Mouse (Mus musculus) stomach, embryonic 15.5 days (tissue): ENCODE measurements around the gene Zfand3. TPM values are rescaled to one million over a fixed set of nuclear protein-coding genes. Genes with fewer than 3 reads are reported as not detected.

Experiments used
- ATAC-seq: fragments of 200-750 bp; cut with Nextera tagmentation; 2 replicates; pipeline ENCODE4 v1.8.0; 2017; ENCODE audit warnings: low read depth, moderate number of reproducible peaks, moderate TSS enrichment; ENCODE audit not compliant: insufficient read depth, low FRiP score
- H3K27ac ChIP-seq: fragments of 300-500 bp; sonication (generic); 2 replicates; pipeline ENCODE4 v1.5.1; 2015; ENCODE audit warnings: mild to moderate bottlenecking, inconsistent platforms
- H3K27me3 ChIP-seq: fragments of 300-500 bp; sonication (generic); replicated peaks from 2 replicates; pipeline ENCODE4 v1.6.1; 2015; ENCODE audit warnings: inconsistent platforms
- H3K36me3 ChIP-seq: fragments of 300-500 bp; sonication (generic); 2 replicates; pipeline ENCODE4 v1.6.1; 2015; ENCODE audit warnings: inconsistent platforms
- H3K4me1 ChIP-seq: fragments of 300-500 bp; sonication (generic); 2 replicates; pipeline ENCODE4 v1.6.1; 2015; ENCODE audit warnings: inconsistent platforms
- H3K4me2 ChIP-seq: fragments of 300-500 bp; sonication (generic); 2 replicates; pipeline ENCODE4 v1.6.1; 2015; ENCODE audit warnings: mild to moderate bottlenecking, inconsistent platforms
- H3K4me3 ChIP-seq: fragments of 300-500 bp; sonication (generic); replicated peaks from 2 replicates; pipeline ENCODE4 v1.5.1; 2015; ENCODE audit warnings: inconsistent platforms
- H3K9ac ChIP-seq: fragments of 300-500 bp; sonication (generic); 2 replicates; pipeline ENCODE4 v1.6.1; 2015; ENCODE audit warnings: inconsistent platforms
- H3K9me3 ChIP-seq: fragments of 300-500 bp; sonication (generic); 2 replicates; pipeline ENCODE4 v1.6.1; 2016; ENCODE audit warnings: inconsistent platforms
- WGBS: fragments of 180-500 bp; shearing (Covaris S2); methylation state at CpG from one replicate; pipeline ENCODE4 v1.1.7; 2015; 5-methylcytosine and 5-hydroxymethylcytosine counted together
- polyA plus RNA-seq: library from polyadenylated mRNA; unstranded; fragments of >200 nt; fragmentation: Nextera tagmentation; extraction: Ambion mirVana; gene quantifications from 2 replicates; pipeline ENCODE4 v1.2.1, GENCODE M21; 2015

Gene Zfand3
- polyA plus RNA-seq, 1 experiment from 2014 or later: 49.4 TPM

DNA sequence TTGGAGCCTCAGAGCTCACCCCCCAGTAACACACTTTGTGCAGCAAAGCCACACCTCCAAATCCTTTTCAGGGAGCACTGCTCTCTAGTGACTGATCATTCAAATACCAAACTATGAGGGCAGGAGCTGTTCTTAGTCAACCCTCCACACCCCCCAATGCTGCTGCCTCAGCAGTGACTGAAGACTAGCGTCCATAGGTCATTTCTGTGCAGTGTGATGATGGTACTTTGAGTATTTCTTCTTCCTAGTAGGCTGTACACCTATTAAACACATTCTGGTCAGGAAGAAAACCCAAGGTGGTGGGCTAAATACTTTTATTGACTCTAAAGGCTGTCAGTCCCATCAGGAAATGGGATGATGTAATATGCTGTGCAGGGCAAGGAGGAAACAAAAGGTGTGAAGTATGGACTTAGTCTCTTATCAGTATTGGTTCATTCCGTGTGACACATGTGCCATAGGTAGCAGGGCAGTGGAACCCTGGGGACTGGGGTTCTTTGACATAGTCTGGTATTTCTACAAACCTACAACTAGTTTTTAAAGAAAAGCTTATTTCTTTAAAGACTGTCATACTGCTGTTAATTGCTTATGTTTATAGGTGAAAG lies 88.7 kb downstream of the Zfand3 start:
- H3K4me3 ChIP-seq: no peak overlapping the region
- 82% methylated on average over 2 of the region's 2 CpGs for WGBS
- no peaks in the 10 kb centered on the region for H3K4me1 ChIP-seq
- H3K4me2 ChIP-seq: no peak overlapping the region
- no peak overlapping the region for H3K9ac ChIP-seq
- ATAC-seq: no peak
- peaks cover 11% of the 10 kb centered on the region; the same call in 1 of the 2 replicates for H3K36me3 ChIP-seq
- H3K27me3 ChIP-seq: no peaks in the 10 kb centered on the region
- no peaks in the 10 kb centered on the region for H3K9me3 ChIP-seq
- H3K27ac ChIP-seq: no peak overlapping the region

DNA sequence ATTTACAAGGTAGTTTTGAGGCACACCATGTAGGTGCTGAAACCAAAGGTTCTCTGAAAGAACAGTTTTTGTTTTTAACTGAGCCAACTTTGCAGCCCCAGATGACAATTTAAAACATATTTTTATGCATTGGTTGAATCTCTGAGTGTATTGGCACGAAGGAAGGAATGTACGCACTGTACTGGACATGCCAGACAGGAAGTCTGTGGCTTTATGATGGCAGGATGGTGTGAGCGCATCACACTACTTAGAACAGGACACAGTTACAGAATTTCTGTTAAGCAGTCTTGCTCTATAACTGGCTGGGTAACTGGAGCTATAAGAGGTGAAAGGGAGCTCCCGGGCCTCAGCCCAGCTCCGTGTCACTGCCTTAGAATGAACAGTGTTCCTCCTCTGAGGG lies 92.6 kb downstream of the Zfand3 start:
- no peaks in the 10 kb centered on the region for H3K27me3 ChIP-seq
- H3K9me3 ChIP-seq: no peaks in the 10 kb centered on the region
- ATAC-seq: no peak
- no peak overlapping the region for H3K9ac ChIP-seq
- H3K27ac ChIP-seq: no peak overlapping the region
- WGBS: 82% methylated on average over 5 of the region's 5 CpGs
- H3K4me2 ChIP-seq: no peak overlapping the region
- peaks cover 7% of the 10 kb centered on the region for H3K4me1 ChIP-seq
- no peak overlapping the region for H3K4me3 ChIP-seq
- H3K36me3 ChIP-seq: peaks cover 11% of the 10 kb centered on the region; the same call in 1 of the 2 replicates

GRCm38 (mm10) chr17:30097677-30098076 lies 93.1 kb downstream of the Zfand3 start:
- Histone ChIP-seq H3K4me2 (no peak overlapping the region), H3K27me3 (no peaks in the 10 kb centered on the region), H3K4me3 (no peak overlapping the region), H3K36me3 (peaks cover 11% of the 10 kb centered on the region; the same call in 1 of the 2 replicates), H3K27ac (no peak overlapping the region), H3K4me1 (peaks cover 7% of the 10 kb centered on the region), H3K9ac (no peak overlapping the region), H3K9me3 (no peaks in the 10 kb centered on the region)
- WGBS: 57% methylated on average over 4 of the region's 4 CpGs
- no peak for ATAC-seq

GRCm38 (mm10) chr17:30099670-30100069 lies 95.1 kb downstream of the Zfand3 start:
- H3K27ac ChIP-seq: no peak overlapping the region
- no peak overlapping the region for H3K9ac ChIP-seq
- peaks cover 7% of the 10 kb centered on the region for H3K4me1 ChIP-seq
- H3K36me3 ChIP-seq: peaks cover 8% of the 10 kb centered on the region; the same call in 1 of the 2 replicates
- no peaks in the 10 kb centered on the region for H3K9me3 ChIP-seq
- 51% methylated on average over 2 of the region's 2 CpGs for WGBS
- H3K4me3 ChIP-seq: no peak overlapping the region
- no peak for ATAC-seq
- no peak overlapping the region for H3K4me2 ChIP-seq
- no peaks in the 10 kb centered on the region for H3K27me3 ChIP-seq

DNA sequence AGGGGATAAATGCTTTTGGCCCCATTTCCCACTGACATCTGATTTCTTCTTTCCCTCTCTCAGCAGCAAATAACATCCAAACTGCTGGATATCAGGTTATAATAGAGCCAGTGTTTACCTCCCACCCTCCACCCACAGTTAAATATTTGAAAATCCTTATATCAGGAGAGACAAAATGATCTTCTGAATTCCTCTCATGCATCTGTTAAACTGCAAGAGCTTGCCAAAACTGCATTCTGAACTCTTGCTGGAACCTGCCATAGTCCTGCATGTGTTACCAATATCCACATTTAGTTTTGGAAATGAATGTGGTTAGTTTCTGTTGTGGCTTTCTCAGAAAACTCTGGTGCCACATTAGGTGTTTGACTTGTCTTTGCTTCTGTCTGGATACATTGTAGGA lies 97.3 kb downstream of the Zfand3 start:
- Histone ChIP-seq H3K9ac (no peak overlapping the region), H3K27me3 (no peaks in the 10 kb centered on the region), H3K4me1 (peaks cover 7% of the 10 kb centered on the region), H3K27ac (no peak overlapping the region), H3K36me3 (no peaks in the 10 kb centered on the region), H3K4me2 (no peak overlapping the region), H3K9me3 (no peaks in the 10 kb centered on the region), H3K4me3 (no peak overlapping the region)
- no peak for ATAC-seq

DNA sequence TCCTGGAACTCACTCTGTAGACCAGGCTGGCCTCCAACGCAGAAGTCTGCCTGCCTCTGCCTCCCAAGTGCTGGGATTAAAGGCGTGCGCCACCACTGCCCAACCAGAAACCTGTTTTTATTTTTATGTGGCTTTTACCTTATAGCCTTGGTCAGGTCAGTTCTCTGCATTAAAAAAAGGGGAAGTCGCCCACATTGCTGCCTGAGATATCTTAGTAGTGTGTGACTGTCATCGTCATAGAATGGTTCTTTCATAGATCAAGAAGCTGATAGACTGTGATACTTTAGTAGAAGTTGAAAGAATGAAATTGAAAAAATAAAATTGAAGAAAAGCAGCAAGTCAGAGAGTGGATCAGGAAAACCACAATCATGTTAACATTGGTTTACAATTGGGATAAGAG lies 98.5 kb downstream of the Zfand3 start:
- no peaks in the 10 kb centered on the region for H3K27me3 ChIP-seq
- no peak overlapping the region for H3K9ac ChIP-seq
- no peak for ATAC-seq
- H3K9me3 ChIP-seq: no peaks in the 10 kb centered on the region
- no peak overlapping the region for H3K4me3 ChIP-seq
- WGBS: 89% methylated on average over 5 of the region's 5 CpGs
- H3K4me1 ChIP-seq: peaks cover 7% of the 10 kb centered on the region
- no peak overlapping the region for H3K4me2 ChIP-seq
- H3K36me3 ChIP-seq: no peaks in the 10 kb centered on the region
- H3K27ac ChIP-seq: no peak overlapping the region

DNA sequence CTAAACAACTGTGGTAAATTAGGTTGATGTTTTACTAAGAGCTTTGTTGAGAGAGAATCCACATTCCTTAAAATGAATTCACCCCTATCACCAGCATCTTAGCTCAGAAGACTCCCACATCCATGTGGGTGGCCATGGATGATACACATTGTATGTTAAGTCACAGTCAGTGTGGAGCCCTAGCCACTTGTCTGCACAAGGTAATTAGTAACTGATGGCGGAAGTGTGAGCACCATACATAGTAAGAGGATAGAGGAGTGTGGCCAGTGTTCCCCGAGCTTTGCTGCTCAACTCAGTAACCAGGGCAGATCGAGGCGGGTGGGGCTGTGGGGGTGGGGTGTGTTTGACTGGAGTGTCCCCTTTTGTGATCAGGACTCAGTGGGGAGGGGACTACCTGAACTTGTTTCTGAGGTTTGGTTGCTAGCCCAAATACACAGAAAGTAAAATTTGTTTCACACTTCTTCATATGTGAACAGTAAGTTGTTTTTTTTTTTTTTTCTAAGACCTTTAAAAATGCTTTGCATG lies 99.2 kb downstream of the Zfand3 start:
- WGBS: 56% methylated on average over 4 of the region's 4 CpGs
- no peak for ATAC-seq
- Histone ChIP-seq H3K4me2 (no peak overlapping the region), H3K4me1 (peaks cover 7% of the 10 kb centered on the region), H3K36me3 (no peaks in the 10 kb centered on the region), H3K9me3 (no peaks in the 10 kb centered on the region), H3K4me3 (no peak overlapping the region), H3K9ac (no peak overlapping the region), H3K27me3 (no peaks in the 10 kb centered on the region), H3K27ac (no peak overlapping the region)

- no peak overlapping the region for H3K27ac ChIP-seq
- no peak overlapping the region for H3K4me3 ChIP-seq
- H3K4me2 ChIP-seq: no peak overlapping the region
- WGBS: 83% methylated on average over 3 of the region's 3 CpGs
- no peaks in the 10 kb centered on the region for H3K9me3 ChIP-seq
- ATAC-seq: no peak
- H3K9ac ChIP-seq: no peak overlapping the region
- H3K27me3 ChIP-seq: no peaks in the 10 kb centered on the region
- H3K36me3 ChIP-seq: no peaks in the 10 kb centered on the region
- peaks cover 9% of the 10 kb centered on the region for H3K4me1 ChIP-seq
Measured at GRCm38 (mm10) chr17:30105369-30105768, 100.8 kb downstream of the Zfand3 start.

GRCm38 (mm10) chr17:30110678-30111077 lies 106.1 kb downstream of the Zfand3 start:
- Histone ChIP-seq H3K27me3 (no peaks in the 10 kb centered on the region), H3K4me1 (peaks cover 13% of the 10 kb centered on the region)

GRCm38 (mm10) chr17:30111556-30111955 lies 107.0 kb downstream of the Zfand3 start:
- no peaks in the 10 kb centered on the region for H3K9me3 ChIP-seq
- no peaks in the 10 kb centered on the region for H3K27me3 ChIP-seq
- no peak overlapping the region for H3K27ac ChIP-seq
- no peak overlapping the region for H3K4me2 ChIP-seq
- WGBS: 70% methylated on average over 5 of the region's 5 CpGs
- ATAC-seq: no peak
- peaks cover 13% of the 10 kb centered on the region for H3K4me1 ChIP-seq
- no peak overlapping the region for H3K4me3 ChIP-seq
- H3K9ac ChIP-seq: no peak overlapping the region
- no peaks in the 10 kb centered on the region for H3K36me3 ChIP-seq

More at GRCm38 (mm10) chr17:30110678-30111077, 106.1 kb downstream of the Zfand3 start:
- ATAC-seq: no peak; the same call in 1 of the 2 replicates
- no peak overlapping the region for H3K4me3 ChIP-seq
- H3K4me2 ChIP-seq: no peak overlapping the region
- H3K27ac ChIP-seq: no peak overlapping the region
- no peaks in the 10 kb centered on the region for H3K36me3 ChIP-seq
- H3K9me3 ChIP-seq: no peaks in the 10 kb centered on the region
- WGBS: 41% methylated on average over 7 of the region's 7 CpGs
- no peak overlapping the region for H3K9ac ChIP-seq

GRCm38 (mm10) chr17:30112080-30112479 lies 107.5 kb downstream of the Zfand3 start:
- Histone ChIP-seq H3K4me3 (no peak overlapping the region), H3K27ac (no peak overlapping the region), H3K36me3 (no peaks in the 10 kb centered on the region), H3K9me3 (no peaks in the 10 kb centered on the region), H3K27me3 (no peaks in the 10 kb centered on the region), H3K9ac (no peak overlapping the region), H3K4me1 (peaks cover 13% of the 10 kb centered on the region), H3K4me2 (no peak overlapping the region)
- 79% methylated on average over 4 of the region's 4 CpGs for WGBS
- ATAC-seq: no peak

GRCm38 (mm10) chr17:30112555-30113305 lies 108.2 kb downstream of the Zfand3 start:
- WGBS: 83% methylated on average over 7 of the region's 7 CpGs
- Histone ChIP-seq H3K9ac (no peak overlapping the region), H3K4me1 (peaks cover 13% of the 10 kb centered on the region), H3K4me2 (no peak overlapping the region), H3K27me3 (no peaks in the 10 kb centered on the region), H3K9me3 (no peaks in the 10 kb centered on the region), H3K27ac (no peak overlapping the region), H3K4me3 (no peak overlapping the region), H3K36me3 (no peaks in the 10 kb centered on the region)
- ATAC-seq: no peak
